Mouse (Mus musculus) T-cell, adult 2 months (primary cell): Measurements from ENCODE around the gene Gm45783.
"Not testable (repeated sequence)": the region's sequence is repeated elsewhere in the genome, so short reads cannot be mapped to it uniquely, and the experiment has no call there.

ENCODE experiments used
- DNase-seq: peaks from one replicate; pipeline ENCODE4 v3.0.0; 2022; ENCODE audit warnings: low spot score

The Gm45783 gene

DNA sequence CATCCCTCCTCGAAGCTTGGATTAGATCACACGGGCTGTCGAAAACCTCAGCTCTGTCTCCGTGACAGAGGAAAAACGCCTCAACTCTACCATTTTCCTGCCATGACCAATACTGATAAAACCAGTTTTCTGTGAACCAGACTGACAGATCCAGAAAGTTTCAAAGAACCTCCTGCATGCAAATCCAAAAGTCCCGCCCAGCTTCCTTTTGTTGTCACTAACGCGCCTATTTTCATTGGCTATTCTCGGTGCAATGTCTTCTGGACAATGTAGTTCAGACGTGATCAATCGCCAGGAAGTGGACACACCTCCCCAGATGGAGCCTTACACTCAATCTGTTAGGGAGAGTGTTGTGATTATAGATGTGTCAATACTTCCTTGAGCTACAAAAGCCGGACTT lies at the start of gene Gm45783:
Gene Gm45783 (minus strand): TSS at position 143 of the 400 bp plus-strand sequence.
- DNase-seq: not testable (repeated sequence)

DNA sequence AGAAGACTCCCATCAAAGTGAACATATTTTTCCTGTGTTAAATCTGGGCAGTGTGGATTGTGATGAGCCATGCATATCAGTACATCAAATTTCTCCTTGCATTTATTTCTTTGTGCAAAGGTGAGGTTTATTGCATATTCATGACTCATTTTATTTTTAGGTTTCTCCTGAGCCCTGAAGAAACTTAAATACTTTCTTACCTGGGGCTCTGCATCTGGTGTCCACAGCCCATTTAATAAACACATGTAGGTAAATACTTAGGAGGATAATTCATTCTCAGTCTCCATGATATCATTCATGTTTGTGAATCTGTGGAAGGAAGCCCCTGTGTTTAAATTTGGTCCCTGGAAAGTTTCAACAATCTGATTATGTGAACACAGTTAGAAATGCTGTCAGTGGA lies 25.2 kb upstream of the Gm45783 start, which contains the start of gene Vmn2r31:
Gene Vmn2r31 (minus strand): TSS at position 101 of the 400 bp plus-strand sequence.
- not testable (repeated sequence) for DNase-seq

DNA sequence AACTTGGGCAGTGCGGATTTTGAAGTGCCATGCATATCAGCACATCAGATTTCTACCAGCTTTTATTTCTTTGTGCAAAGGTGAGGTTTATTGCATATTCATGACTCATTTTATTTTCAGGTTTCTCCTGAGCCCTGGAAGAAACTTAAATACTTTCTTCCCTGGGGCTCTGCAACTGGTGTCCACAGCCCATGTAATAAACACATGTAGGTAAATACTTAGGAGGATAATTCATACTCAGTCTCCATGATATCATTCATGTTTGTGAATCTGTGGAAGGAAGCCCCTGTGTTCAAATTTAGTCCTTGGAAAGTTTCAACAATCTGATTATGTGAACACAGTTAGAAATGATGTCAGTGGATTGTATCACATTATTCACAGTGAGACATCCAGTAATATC lies 36.9 kb downstream of the Gm45783 start, which contains the start of gene Vmn2r30:
Gene Vmn2r30 (minus strand): TSS at position 101 of the 400 bp plus-strand sequence.
- DNase-seq: not testable (repeated sequence)

DNA sequence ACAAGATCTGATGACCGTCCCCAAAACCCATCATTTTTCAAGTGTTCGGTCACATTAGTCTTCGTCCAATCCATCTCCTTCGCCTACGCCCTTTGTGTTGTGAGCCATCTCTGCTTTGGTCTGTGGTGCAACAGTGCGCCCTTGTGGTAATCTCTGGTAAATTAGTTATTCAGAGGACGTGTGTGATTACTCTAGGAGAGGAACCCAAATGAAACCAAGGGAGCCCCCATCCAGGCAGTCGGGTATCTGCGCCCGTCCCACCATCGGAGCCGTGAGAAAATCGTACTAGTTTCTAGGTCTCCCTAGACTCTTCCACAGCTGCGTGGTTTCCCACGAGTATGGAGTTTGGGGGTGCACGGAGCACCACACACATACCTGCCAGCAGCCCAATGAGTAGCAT lies 78.8 kb downstream of the Gm45783 start:
- peak; percentile 49 for DNase-seq
